Comparison of ENCODE assay signal across 8 mouse cellular contexts in genomic region chr10:28075491-28076035, GRCm38 (mm10). TPM values are rescaled to one million over a fixed set of nuclear protein-coding genes. Genes with fewer than 3 reads are reported as not detected.
DNase-seq lines count a peak whose midpoint lies in the region; TF ChIP-seq lines count a peak whose summit lies in the region.

No protein-coding gene starts in this region.

- H3K9ac ChIP-seq in heart, adult 2 months (ENCODE audit: low read depth, low read length): peak overlapping the region; percentile 86

- TF ChIP-seq EP300 in heart, adult 2 months (IDR thresholded peaks at IDR 0.05; ENCODE audit: insufficient read depth, low read depth, low read length): no peak

- H3K36me3 ChIP-seq in heart, adult 2 months (ENCODE audit: control insufficient read depth, insufficient read depth, low read length): no peaks in the 10 kb centered on the region; the same call in 1 of the 2 replicates

- peak overlapping the region; percentile 90 for H3K27ac ChIP-seq in gastrocnemius, adult 2 months
- H3K27ac ChIP-seq in brown adipose tissue, adult 24 weeks (replicated peaks; ENCODE audit: low read depth, low read length): peak overlapping the region; percentile 61
- H3K27ac ChIP-seq in heart, adult 2 months: peak overlapping the region; percentile 96

- under 1% methylated on average over 22 of the region's 22 CpGs for WGBS in heart, adult 2 months

- H3K4me1 ChIP-seq in brown adipose tissue, adult 24 weeks (ENCODE audit: control insufficient read depth, insufficient read depth, insufficient read length, low read length): no peaks in the 10 kb centered on the region
- no peaks in the 10 kb centered on the region; the same call in 1 of the 2 replicates for H3K4me1 ChIP-seq in heart, adult 2 months (ENCODE audit: control insufficient read depth, insufficient read depth, low read length)

- DNase-seq in gastrocnemius, adult 2 months: peak; percentile 20
- DNase-seq in gastrocnemius, adult 8-10 months (ENCODE audit: low spot score in 2 of 2): no peak
- peak; percentile 45 to 58 for DNase-seq in heart, adult 2 months
- DNase-seq in kidney, adult 18-20 months: peak; percentile 59
- peak; percentile 26 to 43 for DNase-seq in lung, adult 18-20 months
- DNase-seq in retina, embryonic 14.5 days (ENCODE audit: low spot score): peak; percentile 65
- DNase-seq in thymus, adult 18-20 months: no peak

- no peaks in the 10 kb centered on the region for H3K27me3 ChIP-seq in heart, adult 2 months (ENCODE audit: control insufficient read depth, insufficient read depth, low read length)

- intact Hi-C loops in gastrocnemius, adult 2 months (cut with DNase I): no loop called here
- intact Hi-C loops in heart, adult 2 months (cut with DNase I): loop anchor here (2.0 kb wide), 1 partner anchor 37 kb away; no protein-coding TSS in a partner anchor

- no peak for TF ChIP-seq POLR2A in heart, adult 2 months (IDR thresholded peaks at IDR 0.05; ENCODE audit: insufficient read depth, low read depth, low read length)

- H3K4me3 ChIP-seq in gastrocnemius, adult 2 months: peak overlapping the region; percentile 94
- H3K4me3 ChIP-seq in brown adipose tissue, adult 24 weeks (ENCODE audit: insufficient read depth, low read depth, low read length): peak overlapping the region; percentile 89
- peak overlapping the region; percentile 75 for H3K4me3 ChIP-seq in heart, adult 2 months

- no peak for TF ChIP-seq CTCF in gastrocnemius, adult 2 months (IDR thresholded peaks at IDR 0.05)
- TF ChIP-seq CTCF in heart, adult 2 months (IDR thresholded peaks at IDR 0.05): no peak

- no peaks in the 10 kb centered on the region for H3K79me2 ChIP-seq in heart, adult 2 months (replicated peaks; ENCODE audit: control insufficient read depth, insufficient read depth, low read length)

RNA-seq across cellular contexts. Expression of gene Ptprk, which starts 0.9 kb away (rescaled TPM):
- total RNA-seq in gastrocnemius, adult 2 months (2021): 1 to 10 TPM; 3.2 to 5.9 TPM
- total RNA-seq in gastrocnemius, adult 8-10 months (2022): 1 to 10 TPM; 2.3 to 2.7 (median 2.5) TPM
- polyA plus RNA-seq in brown adipose tissue, adult 24 weeks (2012; ENCODE audit: insufficient read depth, insufficient read length, missing spikeins): 3.3 and 4.5 TPM in 2 replicates
- total RNA-seq in heart, adult 2 months (2021): 10 to 100 TPM; 20.0 to 21.0 TPM
- polyA plus RNA-seq in heart, adult 2 months (2012; rRNA removed): 8.6 and 12.2 TPM in 2 replicates

Comparison
In these comparisons a context has a peak if more than half of its experiments do, and no peak if none do; other contexts are left out.
1. DNase-seq: peak in gastrocnemius, adult 2 months (single experiment), heart, adult 2 months (2 of 2), kidney, adult 18-20 months (single experiment), lung, adult 18-20 months (2 of 2) and retina, embryonic 14.5 days (single experiment); none in gastrocnemius, adult 8-10 months (0 of 2) and thymus, adult 18-20 months (0 of 2).
2. Peak in every context shown above with its lines, with median percentiles within 50 percentile points of each other: H3K27ac ChIP-seq and H3K4me3 ChIP-seq.